Mouse (Mus musculus): ENCODE data around the gene Paqr5.

DNA sequence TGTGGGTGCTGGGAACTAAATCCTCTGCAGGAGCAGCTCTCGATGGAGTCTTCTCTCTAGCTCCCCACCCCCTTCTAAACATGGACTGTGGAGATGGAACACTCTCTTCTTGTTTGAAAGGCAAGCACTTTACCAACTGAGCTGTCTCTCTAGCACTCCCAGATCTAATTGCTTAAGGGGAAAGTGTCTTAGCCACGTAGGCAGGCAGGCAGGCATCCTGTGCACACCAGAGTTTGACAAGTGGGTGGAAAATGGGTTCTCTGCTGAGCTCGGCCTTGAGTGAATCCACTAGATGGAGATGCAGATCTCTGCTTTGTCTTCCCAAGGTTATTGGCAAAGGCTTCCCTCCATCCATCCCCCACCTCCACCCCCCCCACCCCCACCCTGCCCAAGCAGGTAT, 1.4 kb upstream of the Paqr5 start:
- TF ChIP-seq CTCF (IDR thresholded peaks at IDR 0.05; ENCODE audit: insufficient read depth, low read length) (no peak), POLR2A (IDR thresholded peaks at IDR 0.05; ENCODE audit: borderline replicate concordance, extremely low read depth, low read depth, low read length) (no peak)

Data from lung, adult 2 months (tissue).